Mouse (Mus musculus) heart, adult 2 months (tissue): ENCODE data around the gene Myt1l.

Experiments used
- CTCF ChIP-seq: fragments of 200-600 bp; IDR thresholded peaks from 2 replicates; pipeline ENCODE4 v1.8.1; 2022; ENCODE audit warnings: antibody characterized with exemption, mild to moderate bottlenecking, moderate library complexity
- EP300 ChIP-seq: fragments of 200-500 bp; IDR thresholded peaks from 2 replicates; pipeline ENCODE4 v1.6.1; 2011; ENCODE audit warnings: low read depth, low read length, control low read depth; ENCODE audit not compliant: insufficient read depth
- POLR2A ChIP-seq: fragments of 200-500 bp; IDR thresholded peaks from 2 replicates; pipeline ENCODE4 v1.6.1; 2011; ENCODE audit warnings: mild to moderate bottlenecking, low read depth, low read length, control low read depth; ENCODE audit not compliant: insufficient read depth

GRCm38 (mm10) chr12:29945182-29945743 lies 417.1 kb downstream of the Myt1l start:
- TF ChIP-seq CTCF (no peak), POLR2A (no peak), EP300 (no peak)
